Mouse (Mus musculus) C2C12 (cell line): ENCODE measurements around the gene Pdpn.

Experiments used
- CEBPB ChIP-seq: IDR thresholded peaks from one replicate; pipeline ENCODE4 v1.6.1; 2011; ENCODE audit warnings: low read depth, mild to moderate bottlenecking, control low read depth, moderate library complexity
- CTCF ChIP-seq: IDR thresholded peaks from one replicate; pipeline ENCODE4 v1.5.1; 2011; ENCODE audit not compliant: control insufficient read depth, insufficient read depth, insufficient read length
- FOSL1 ChIP-seq: IDR thresholded peaks from one replicate; pipeline ENCODE4 v1.8.0; 2011; ENCODE audit warnings: mild to moderate bottlenecking, low read length; ENCODE audit not compliant: poor library complexity, insufficient read depth, severe bottlenecking
- MAX ChIP-seq: IDR thresholded peaks from one replicate; pipeline ENCODE4 v1.6.1; 2011; ENCODE audit warnings: mild to moderate bottlenecking, control low read depth
- MYOD1 ChIP-seq: IDR thresholded peaks from one replicate; pipeline ENCODE4 v1.6.1; 2011; ENCODE audit warnings: low read depth; ENCODE audit not compliant: control insufficient read depth, insufficient read length
- MYOG ChIP-seq: IDR thresholded peaks from one replicate; pipeline ENCODE4 v1.6.1; 2011; ENCODE audit not compliant: control insufficient read depth, insufficient read length; ENCODE audit errors: extremely low read depth
- USF1 ChIP-seq: IDR thresholded peaks from one replicate; pipeline ENCODE4 v1.6.1; 2011; ENCODE audit warnings: low read depth, mild to moderate bottlenecking, control low read depth, moderate library complexity

DNA sequence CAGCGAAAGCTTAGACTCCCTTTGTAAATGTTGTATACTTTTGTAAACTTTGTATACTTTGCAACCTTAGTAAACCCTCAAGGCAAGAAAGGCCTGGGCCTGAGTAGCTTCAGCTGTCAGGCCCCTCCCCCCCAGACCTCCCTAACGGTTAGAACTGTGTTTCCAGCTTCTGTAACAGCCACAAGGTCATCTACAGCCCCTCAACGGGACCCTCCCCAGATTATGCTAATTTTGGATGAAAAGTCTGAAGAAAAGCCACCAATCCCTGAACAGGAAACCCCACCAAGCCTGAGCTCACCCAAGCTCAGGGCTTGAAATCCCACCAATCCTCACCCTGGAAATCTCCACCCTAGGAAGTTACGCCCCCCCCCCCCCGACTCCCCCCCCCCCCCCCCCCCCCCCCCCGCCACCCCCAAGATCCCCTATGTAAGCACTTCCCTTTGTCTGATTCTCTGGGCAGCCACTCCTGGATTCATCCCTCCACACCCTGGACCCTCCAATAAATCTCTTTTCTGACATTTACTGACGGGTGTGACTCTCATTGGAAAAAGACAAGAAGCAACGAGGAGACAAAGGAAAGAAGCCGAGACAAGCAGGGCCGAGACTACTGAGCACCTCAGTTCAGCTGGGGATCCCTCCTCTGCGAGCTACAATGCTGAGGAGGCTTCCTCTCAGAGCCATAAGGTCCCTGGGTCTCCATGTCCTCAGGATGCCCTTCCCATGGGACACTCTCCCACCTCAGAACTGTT lies 25.0 kb upstream of the Pdpn start:
- TF ChIP-seq CTCF = no peak
- TF ChIP-seq MAX = no peak
- TF ChIP-seq MYOD1 = no peak
- no peak for TF ChIP-seq CEBPB
- no peak for TF ChIP-seq FOSL1
- no peak for TF ChIP-seq USF1
- no peak for TF ChIP-seq MYOG
